Comparison of ENCODE assay signal across 9 mouse cellular contexts in the genomic region with DNA sequence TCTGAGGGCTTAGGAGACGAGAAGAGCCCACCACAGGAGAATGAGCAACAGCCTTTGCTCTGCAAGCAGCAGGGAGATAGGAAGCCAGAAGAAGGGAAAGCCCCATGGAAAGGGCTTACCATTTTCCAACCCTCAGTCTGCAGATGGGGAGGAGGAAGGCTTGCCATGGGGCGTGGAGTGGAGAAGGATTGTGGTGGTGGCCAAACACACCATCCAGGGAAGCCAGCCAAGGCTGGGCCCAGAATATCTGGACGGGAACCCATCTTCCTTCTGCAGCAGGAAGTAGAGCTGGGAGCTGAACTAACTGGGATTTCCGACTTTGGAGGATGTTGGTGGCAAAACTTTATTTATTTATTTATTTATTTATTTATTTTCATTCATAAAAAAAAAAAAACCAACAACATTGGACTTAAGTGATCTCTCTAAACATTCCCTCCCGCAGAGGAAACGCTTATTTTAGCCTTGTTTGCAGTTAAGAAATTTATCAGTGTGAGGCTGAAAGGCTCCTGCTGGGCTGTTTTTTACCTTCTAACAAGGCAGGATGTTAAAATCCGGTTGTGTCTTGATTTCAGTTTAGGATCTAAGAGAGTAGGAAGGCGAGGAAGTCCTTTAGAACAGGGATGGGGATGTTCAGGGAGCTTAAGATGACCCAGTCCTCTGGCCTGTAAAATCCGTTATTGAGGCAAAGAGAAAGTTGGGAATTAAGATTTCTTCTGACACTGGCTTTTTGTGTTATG. TPM values are rescaled to one million over a fixed set of nuclear protein-coding genes. Genes with fewer than 3 reads are reported as not detected.
DNase-seq lines count a peak whose midpoint lies in the region; ATAC-seq and TF ChIP-seq lines count a peak whose summit lies in the region.
"Had no signal": no experiment of that assay in that cellular context is flagged by ENCODE, and none has a peak within 500 bp of the region (broad histone marks: within the 10 kb centered on the region; RNA-seq: fewer than 3 reads in every experiment).

No protein-coding gene starts in this region.

- intact Hi-C loops in left cerebral cortex, postnatal 4 days (cut with DNase I): no loop called here

- H3K9me3 ChIP-seq in kidney, postnatal 0 days (replicated peaks; ENCODE audit: low read length): no peaks in the 10 kb centered on the region; the same call in 1 of the 2 replicates
- H3K9me3 ChIP-seq in hindbrain, embryonic 11.5 days (ENCODE audit: control insufficient read depth, low read length): no peaks in the 10 kb centered on the region
- H3K9me3 ChIP-seq in midbrain, embryonic 11.5 days (ENCODE audit: control insufficient read depth, low read length): no peaks in the 10 kb centered on the region

- no peaks in the 10 kb centered on the region for H3K27me3 ChIP-seq in kidney, postnatal 0 days (ENCODE audit: insufficient read depth, low read length)
- no peaks in the 10 kb centered on the region for H3K27me3 ChIP-seq in hindbrain, embryonic 11.5 days (ENCODE audit: control insufficient read depth, insufficient read depth, low read length)
- H3K27me3 ChIP-seq in midbrain, embryonic 11.5 days (ENCODE audit: control insufficient read depth, insufficient read depth, low read length): no peaks in the 10 kb centered on the region

- H3K4me2 ChIP-seq in kidney, postnatal 0 days (ENCODE audit: low read length): no peak overlapping the region
- H3K4me2 ChIP-seq in hindbrain, embryonic 11.5 days (replicated peaks; ENCODE audit: low read depth, low read length): no peak overlapping the region
- H3K4me2 ChIP-seq in midbrain, embryonic 11.5 days: no peak overlapping the region

- H3K4me1 ChIP-seq in kidney, postnatal 0 days (replicated peaks; ENCODE audit: insufficient read depth, low read length): no peaks in the 10 kb centered on the region
- no peaks in the 10 kb centered on the region for H3K4me1 ChIP-seq in hindbrain, embryonic 11.5 days (replicated peaks; ENCODE audit: control insufficient read depth, insufficient read depth, low read length)
- no peaks in the 10 kb centered on the region for H3K4me1 ChIP-seq in midbrain, embryonic 11.5 days (ENCODE audit: control insufficient read depth, insufficient read depth, low read length)

- 65% methylated on average over 9 of the region's 9 CpGs for WGBS in kidney, postnatal 0 days
- WGBS in hindbrain, embryonic 11.5 days: 75% methylated on average over 9 of the region's 9 CpGs
- WGBS in midbrain, embryonic 11.5 days: 72% methylated on average over 9 of the region's 9 CpGs

- ATAC-seq in kidney, postnatal 0 days (replicated peaks; ENCODE audit: low FRiP score, low read depth): no peak
- no peak for ATAC-seq in hindbrain, embryonic 11.5 days (ENCODE audit: low FRiP score)
- ATAC-seq in midbrain, embryonic 11.5 days (ENCODE audit: low FRiP score): no peak

- 0 out of 2 replicates have a peak overlapping the region, but pooled peaks have one; percentile 8 for H3K27ac ChIP-seq in kidney, postnatal 0 days
- H3K27ac ChIP-seq in hindbrain, embryonic 11.5 days (ENCODE audit: low read depth, low read length): no peak overlapping the region
- H3K27ac ChIP-seq in midbrain, embryonic 11.5 days (ENCODE audit: low read depth, low read length): no peak overlapping the region

- TF ChIP-seq CTCF in kidney, postnatal 0 days (IDR thresholded peaks at IDR 0.05; ENCODE audit: low read depth): no peak

- peak; percentile 10 for DNase-seq in left cerebral cortex, postnatal 4 days
- no peak for DNase-seq in left cerebral cortex, adult 8-10 months (ENCODE audit: low spot score in 2 of 2)
- peak; percentile 69 to 79 for DNase-seq in heart, adult 9 months (ENCODE audit: low spot score in 2 of 2)
- peak; percentile 37 for DNase-seq in kidney, postnatal 0 days (ENCODE audit: low spot score)
- DNase-seq in skeletal muscle tissue, adult 2 months (ENCODE audit: low read depth, low spot score): peak; percentile 57
- DNase-seq in hindbrain, embryonic 11.5 days (ENCODE audit: low spot score): no peak
- DNase-seq in midbrain, embryonic 11.5 days (ENCODE audit: low spot score, missing footprints): no peak
- DNase-seq: cerebellum, adult 2 months; thymus, postnatal 14 days had no signal

- H3K4me3 ChIP-seq in kidney, postnatal 0 days (replicated peaks; ENCODE audit: low read depth, low read length): no peak overlapping the region
- H3K4me3 ChIP-seq in hindbrain, embryonic 11.5 days (ENCODE audit: low read depth, low read length): no peak overlapping the region
- H3K4me3 ChIP-seq in midbrain, embryonic 11.5 days (ENCODE audit: low read depth, low read length): no peak overlapping the region

- H3K9ac ChIP-seq in kidney, postnatal 0 days (ENCODE audit: low read depth, low read length): no peak overlapping the region
- H3K9ac ChIP-seq in hindbrain, embryonic 11.5 days (ENCODE audit: low read depth, low read length): no peak overlapping the region
- no peak overlapping the region for H3K9ac ChIP-seq in midbrain, embryonic 11.5 days (ENCODE audit: low read length)

- no peaks in the 10 kb centered on the region for H3K36me3 ChIP-seq in kidney, postnatal 0 days (ENCODE audit: insufficient read depth, low read length)
- H3K36me3 ChIP-seq in hindbrain, embryonic 11.5 days (ENCODE audit: control insufficient read depth, insufficient read depth, low read length): no peaks in the 10 kb centered on the region
- no peaks in the 10 kb centered on the region for H3K36me3 ChIP-seq in midbrain, embryonic 11.5 days (ENCODE audit: control insufficient read depth, insufficient read depth, low read length)

RNA-seq across cellular contexts. Expression of gene Smox, which starts 30.2 kb away (rescaled TPM):
- total RNA-seq in left cerebral cortex, postnatal 4 days (2021): 10 to 100 TPM; 48.4 to 52.8 TPM
- total RNA-seq in left cerebral cortex, adult 8-10 months (2022): 10 to 100 TPM; 48.6 to 64.3 (median 57.9) TPM
- polyA plus RNA-seq in kidney, postnatal 0 days (2015; fragmentation: Nextera tagmentation; extraction: Ambion mirVana): 26.8 and 30.5 TPM in 2 replicates
- polyA plus RNA-seq in hindbrain, embryonic 11.5 days (2014; fragmentation: Nextera tagmentation; extraction: Ambion mirVana): 25.6 and 26.5 TPM in 2 replicates
- polyA plus RNA-seq in midbrain, embryonic 11.5 days (2014; fragmentation: Nextera tagmentation; extraction: Ambion mirVana): 26.2 and 26.9 TPM in 2 replicates

Comparison
In these comparisons a context has a peak if more than half of its experiments do, and no peak if none do; other contexts are left out.
1. DNase-seq: peak in left cerebral cortex, postnatal 4 days (single experiment), heart, adult 9 months (2 of 2), kidney, postnatal 0 days (single experiment) and skeletal muscle tissue, adult 2 months (single experiment); none in left cerebral cortex, adult 8-10 months (0 of 2), hindbrain, embryonic 11.5 days (single experiment) and midbrain, embryonic 11.5 days (single experiment).